Mouse (Mus musculus) liver, adult 2 months (tissue): Measurements from ENCODE around the gene Trpv5. TPM values are rescaled to one million over a fixed set of nuclear protein-coding genes. Genes with fewer than 3 reads are reported as not detected.

Experiments
- DNase-seq: peaks from one replicate; pipeline ENCODE4 v3.0.0-alpha.2; 2011; ENCODE audit warnings: low read depth, low spot score; ENCODE audit errors: extremely low read depth
- H3K27ac ChIP-seq: fragments of 200-500 bp; replicated peaks from 2 replicates; pipeline ENCODE4 v1.5.1; 2012; ENCODE audit warnings: low read depth, mild to moderate bottlenecking, control low read depth, inconsistent platforms, low read length; ENCODE audit not compliant: insufficient read depth
- H3K27me3 ChIP-seq: fragments of 200-500 bp; 2 replicates; pipeline ENCODE4 v1.6.1; 2012; ENCODE audit warnings: mild to moderate bottlenecking, moderate library complexity, low read length, inconsistent platforms; ENCODE audit not compliant: control insufficient read depth, insufficient read depth
- H3K36me3 ChIP-seq: fragments of 200-500 bp; 2 replicates; pipeline ENCODE4 v1.6.1; 2012; ENCODE audit warnings: low read length, inconsistent platforms; ENCODE audit not compliant: control insufficient read depth, insufficient read depth
- H3K4me1 ChIP-seq: fragments of 200-500 bp; 2 replicates; pipeline ENCODE4 v1.6.1; 2011; ENCODE audit warnings: low read length; ENCODE audit not compliant: control insufficient read depth, insufficient read depth
- H3K4me3 ChIP-seq: fragments of 200-500 bp; 2 replicates; pipeline ENCODE4 v1.5.1; 2011; ENCODE audit warnings: low read depth, mild to moderate bottlenecking, control low read depth, low read length, moderate library complexity; ENCODE audit not compliant: insufficient read depth
- H3K79me2 ChIP-seq: fragments of 200-500 bp; 2 replicates; pipeline ENCODE4 v1.6.1; 2012; ENCODE audit warnings: inconsistent platforms, mild to moderate bottlenecking, low read length, moderate library complexity; ENCODE audit not compliant: control insufficient read depth, insufficient read depth
- H3K9ac ChIP-seq: fragments of 200-500 bp; 2 replicates; pipeline ENCODE4 v1.6.1; 2012; ENCODE audit warnings: low read depth, mild to moderate bottlenecking, control low read depth, inconsistent platforms, low read length
- CTCF ChIP-seq: fragments of 200-500 bp; IDR thresholded peaks from 2 replicates; pipeline ENCODE4 v1.5.1; 2011; ENCODE audit warnings: low read depth, low read length, control low read depth
- POLR2A ChIP-seq: fragments of 200-500 bp; IDR thresholded peaks from 2 replicates; pipeline ENCODE4 v1.6.1; 2011; ENCODE audit warnings: low read length, control low read depth; ENCODE audit not compliant: insufficient read depth; ENCODE audit errors: extremely low read depth
- WGBS: fragments of 180-500 bp; shearing (Covaris S2); methylation state at CpG from one replicate; pipeline ENCODE4 v1.1.7; 2018; 5-methylcytosine and 5-hydroxymethylcytosine counted together
- polyA plus RNA-seq: library from polyadenylated mRNA; depleted of rRNA; stranded (reverse); fragments of >200 nt; gene quantifications from 2 replicates; pipeline ENCODE4 v1.2.3, GENCODE M21; 2012
- total RNA-seq: library from RNA; depleted of rRNA; stranded (reverse); fragments of >200 nt; gene quantifications from 2 replicates; pipeline ENCODE4 v1.2.3, GENCODE M21; 2014

Trpv5 gene
- total and polyA plus RNA-seq, 2 experiments: not detected

DNA sequence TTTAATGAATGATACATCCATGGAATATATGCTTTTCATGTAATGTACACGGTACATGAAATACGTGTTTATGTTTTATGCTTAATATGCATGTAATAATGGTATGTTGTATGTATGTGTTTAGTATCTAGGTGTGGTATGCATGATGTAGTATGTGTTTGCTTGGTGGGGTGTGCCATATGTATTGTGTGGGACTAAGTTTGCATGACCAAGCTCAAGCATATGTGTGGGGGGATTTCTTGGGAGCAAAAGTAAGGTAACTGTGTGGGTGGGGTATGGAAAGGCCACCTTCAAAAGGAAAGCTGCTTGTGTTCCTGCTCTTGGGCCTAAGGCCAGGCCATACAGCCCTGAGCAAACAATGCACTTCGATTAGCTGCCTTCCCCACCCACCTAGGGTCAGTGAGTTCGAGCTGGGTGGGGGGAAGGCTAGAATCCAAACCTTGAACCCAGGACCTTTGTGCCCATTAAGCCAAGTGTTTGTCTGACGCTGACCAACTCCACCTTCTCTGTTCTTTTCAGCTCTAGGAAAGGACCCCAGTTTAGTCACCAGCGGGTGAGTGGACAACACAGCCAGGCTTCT, 42.6 kb downstream of the Trpv5 start:
- Histone ChIP-seq H3K4me3 (no peak overlapping the region), H3K4me1 (no peaks in the 10 kb centered on the region), H3K36me3 (no peaks in the 10 kb centered on the region), H3K79me2 (no peaks in the 10 kb centered on the region), H3K27me3 (no peaks in the 10 kb centered on the region), H3K27ac (no peak overlapping the region), H3K9ac (no peak overlapping the region)
- WGBS: 49% methylated on average over 6 of the region's 6 CpGs
- no peak for DNase-seq
- TF ChIP-seq CTCF (no peak), POLR2A (no peak)

DNA sequence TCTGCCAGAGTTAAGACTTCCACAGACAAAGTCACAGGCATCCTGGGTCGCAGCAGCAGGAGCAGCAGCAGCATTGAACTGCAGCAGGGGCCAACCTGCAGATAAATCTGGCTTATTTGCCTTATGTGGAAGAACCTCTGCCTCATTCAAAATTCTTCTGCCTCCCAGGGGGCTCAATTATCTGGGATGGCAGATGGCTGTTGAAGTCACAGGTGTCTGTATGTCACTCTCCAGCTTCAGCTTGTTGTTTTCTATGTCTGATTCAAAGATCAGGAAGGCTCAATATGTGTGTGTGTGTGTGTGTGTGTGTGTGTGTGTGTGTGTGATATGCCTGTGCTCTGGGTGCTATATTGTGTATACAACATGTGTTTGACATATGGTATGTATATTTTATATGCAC, 43.2 kb downstream of the Trpv5 start:
- Histone ChIP-seq H3K4me1 (no peaks in the 10 kb centered on the region), H3K79me2 (no peaks in the 10 kb centered on the region), H3K27ac (no peak overlapping the region), H3K27me3 (no peaks in the 10 kb centered on the region), H3K9ac (no peak overlapping the region), H3K36me3 (no peaks in the 10 kb centered on the region), H3K4me3 (no peak overlapping the region)
- WGBS: 54% methylated on average over 1 of the region's 1 CpGs
- no peak for TF ChIP-seq CTCF
- no peak for TF ChIP-seq POLR2A
- no peak for DNase-seq

DNA sequence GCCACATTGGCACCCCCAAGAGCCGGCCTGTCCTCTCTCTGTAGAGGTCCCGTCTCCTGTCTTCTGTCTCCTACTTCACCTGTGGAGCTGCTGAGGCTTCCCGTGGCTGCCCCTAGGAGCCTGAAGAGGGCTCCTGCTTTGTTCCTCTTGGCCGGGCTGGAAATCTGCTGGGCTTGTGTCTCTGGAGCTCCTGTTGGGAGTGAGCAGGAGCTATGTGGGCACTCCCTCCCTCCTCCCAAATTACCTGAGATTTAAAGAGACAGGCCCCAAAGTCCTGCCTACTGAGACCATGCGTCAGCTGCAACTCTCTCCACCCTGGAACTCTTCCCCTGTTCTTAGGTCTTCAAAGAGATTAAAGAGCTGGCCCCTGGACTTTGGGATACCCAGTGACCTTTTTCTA, 44.4 kb downstream of the Trpv5 start, which contains the start of gene Trpv6:
Gene Trpv6 (minus strand): TSS at position 228 of the 400 bp plus-strand sequence.
- 27% methylated on average over 5 of the region's 5 CpGs for WGBS

DNA sequence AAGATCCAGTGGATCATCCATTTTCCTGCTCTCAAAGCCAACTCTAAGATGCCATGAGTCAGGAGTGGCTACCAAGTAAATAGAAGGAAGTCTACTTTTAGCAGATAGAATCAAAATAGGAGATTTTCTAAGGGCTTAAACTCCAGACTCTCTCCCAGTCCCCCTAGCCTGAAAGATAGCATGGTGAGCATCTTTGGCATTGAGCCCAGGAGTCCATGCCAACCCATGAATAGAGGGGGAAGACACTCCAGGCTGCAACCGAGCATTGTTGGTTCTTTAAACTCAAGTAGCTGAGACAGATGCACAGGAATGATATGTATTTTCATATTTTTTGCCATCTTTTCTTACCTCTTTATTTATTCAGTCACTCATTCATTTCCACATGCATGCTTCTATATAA, 45.4 kb downstream of the Trpv5 start:
- no peak overlapping the region for H3K27ac ChIP-seq
- no peaks in the 10 kb centered on the region for H3K36me3 ChIP-seq
- H3K79me2 ChIP-seq: no peaks in the 10 kb centered on the region
- no peak for DNase-seq
- H3K27me3 ChIP-seq: no peaks in the 10 kb centered on the region
- no peak overlapping the region for H3K4me3 ChIP-seq
- H3K4me1 ChIP-seq: no peaks in the 10 kb centered on the region
- H3K9ac ChIP-seq: no peak overlapping the region
- no peak for TF ChIP-seq POLR2A
- no peak for TF ChIP-seq CTCF
- WGBS: 40% methylated on average over 1 of the region's 1 CpGs

More for the DNA sequence above, 44.4 kb downstream of the Trpv5 start, which contains the start of gene Trpv6:
- Histone ChIP-seq H3K4me1 (no peaks in the 10 kb centered on the region), H3K27ac (no peak within 1 kb of the TSS), H3K4me3 (no peak within 1 kb of the TSS), H3K79me2 (no peaks in the 10 kb centered on the region), H3K36me3 (no peaks in the 10 kb centered on the region), H3K27me3 (no peaks in the 10 kb centered on the region), H3K9ac (no peak within 1 kb of the TSS)
- DNase-seq: no peak
- no peak for TF ChIP-seq CTCF
- TF ChIP-seq POLR2A: no peak

DNA sequence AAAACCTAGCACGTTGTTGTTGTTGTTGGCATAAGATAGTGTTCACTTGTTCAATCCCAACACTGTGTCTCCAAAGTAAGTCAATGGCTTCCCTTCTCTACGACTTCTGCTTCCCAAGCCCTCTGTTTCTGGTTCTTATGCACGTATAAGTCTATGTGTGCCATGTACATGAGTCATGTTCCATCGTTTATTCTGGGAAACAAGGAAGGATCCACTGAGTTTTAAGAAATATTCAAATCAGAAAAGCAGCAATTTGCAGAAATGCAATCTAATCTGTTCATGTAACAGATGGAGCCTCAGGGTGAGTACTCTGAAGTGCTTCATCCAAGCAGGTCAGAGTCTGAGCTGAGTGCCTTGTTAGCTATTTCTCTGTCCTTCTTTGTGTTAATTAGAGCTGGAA, 49.0 kb downstream of the Trpv5 start:
- no peaks in the 10 kb centered on the region for H3K27me3 ChIP-seq

DNA sequence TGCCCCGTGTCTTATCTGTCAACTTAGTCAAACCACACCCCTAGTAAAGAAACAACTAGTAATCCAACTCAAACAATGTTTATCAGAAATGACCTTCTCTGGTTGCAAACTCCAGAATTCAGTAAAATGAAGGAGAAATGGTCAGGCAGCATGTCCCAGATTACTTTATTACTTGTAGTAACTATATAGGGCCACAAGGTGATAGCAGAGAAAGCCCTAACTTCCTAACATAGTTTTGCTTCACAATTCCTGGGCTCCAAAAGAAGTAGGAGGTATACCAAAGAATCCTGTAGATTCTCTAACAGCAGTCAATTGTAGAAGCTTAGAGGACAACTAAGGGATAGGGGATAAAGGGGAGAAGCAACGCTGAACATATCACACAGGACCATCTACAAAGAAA, 49.8 kb downstream of the Trpv5 start:
- H3K36me3 ChIP-seq: no peaks in the 10 kb centered on the region

More for the DNA sequence above, 49.0 kb downstream of the Trpv5 start:
- no peak for DNase-seq
- Histone ChIP-seq H3K9ac (no peak overlapping the region), H3K79me2 (no peaks in the 10 kb centered on the region), H3K4me1 (no peaks in the 10 kb centered on the region), H3K27ac (no peak overlapping the region), H3K4me3 (no peak overlapping the region), H3K36me3 (no peaks in the 10 kb centered on the region)
- 82% methylated on average over 4 of the region's 4 CpGs for WGBS
- TF ChIP-seq POLR2A (no peak), CTCF (no peak)

More for the DNA sequence above, 49.8 kb downstream of the Trpv5 start:
- TF ChIP-seq POLR2A (no peak), CTCF (no peak)
- Histone ChIP-seq H3K79me2 (no peaks in the 10 kb centered on the region), H3K4me1 (no peaks in the 10 kb centered on the region), H3K27me3 (no peaks in the 10 kb centered on the region), H3K27ac (no peak overlapping the region), H3K4me3 (no peak overlapping the region), H3K9ac (no peak overlapping the region)
- WGBS: 44% methylated on average over 2 of the region's 2 CpGs
- no peak for DNase-seq
